ENCODE assay signal across 16 mouse cellular contexts in the genomic region with DNA sequence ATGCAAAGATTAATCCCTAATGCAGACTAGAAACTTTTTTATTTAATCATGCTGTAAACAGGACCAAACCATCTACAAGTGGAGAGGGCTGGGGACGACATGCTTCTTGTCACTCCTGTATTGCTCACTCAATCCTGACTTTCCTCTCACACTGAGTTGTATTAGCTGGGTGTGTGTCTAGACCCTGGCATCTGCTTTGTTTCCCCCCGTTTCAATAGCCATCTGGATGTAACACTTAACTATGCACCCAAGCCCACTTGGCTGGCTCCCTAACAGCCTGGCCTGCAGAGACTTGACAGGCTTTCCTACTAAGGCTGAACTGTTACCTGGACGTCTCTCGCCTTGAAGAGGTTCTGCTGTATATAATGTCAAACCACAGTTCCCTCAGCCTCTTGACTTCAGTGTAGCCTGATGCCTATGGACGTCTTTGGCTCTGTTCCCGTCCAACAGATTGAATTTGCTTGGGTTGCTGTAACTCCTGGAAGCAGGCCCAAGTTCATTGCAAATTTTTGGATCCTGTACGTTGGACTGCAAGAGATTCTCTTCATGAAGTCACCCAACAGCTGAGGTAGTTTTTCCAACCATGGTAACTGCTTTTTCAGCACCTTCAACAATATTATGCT. TPM values are rescaled to one million over a fixed set of nuclear protein-coding genes. Genes with fewer than 3 reads are reported as not detected.
DNase-seq lines count a peak whose midpoint lies in the region; ATAC-seq and TF ChIP-seq lines count a peak whose summit lies in the region.
"Had no signal": no experiment of that assay in that cellular context is flagged by ENCODE, and none has a peak within 500 bp of the region (broad histone marks: within the 10 kb centered on the region; RNA-seq: fewer than 3 reads in every experiment).

No protein-coding gene starts in this region.

- no peaks in the 10 kb centered on the region for H3K9me3 ChIP-seq in forebrain, embryonic 15.5 days
- no peaks in the 10 kb centered on the region for H3K9me3 ChIP-seq in forebrain, embryonic 12.5 days
- H3K9me3 ChIP-seq in lung, postnatal 0 days (ENCODE audit: low read length) = no peaks in the 10 kb centered on the region
- H3K9me3 ChIP-seq in limb, embryonic 15.5 days = no peaks in the 10 kb centered on the region
- H3K9me3 ChIP-seq: heart, embryonic 13.5 days; midbrain, embryonic 15.5 days had no signal

- no peak overlapping the region for H3K4me2 ChIP-seq in forebrain, embryonic 15.5 days (replicated peaks)
- H3K4me2 ChIP-seq in forebrain, embryonic 12.5 days = no peak overlapping the region
- no peak overlapping the region for H3K4me2 ChIP-seq in lung, postnatal 0 days (replicated peaks; ENCODE audit: low read depth, low read length)
- no peak overlapping the region for H3K4me2 ChIP-seq in limb, embryonic 15.5 days
- H3K4me2 ChIP-seq: heart, embryonic 13.5 days; midbrain, embryonic 15.5 days had no signal

- DNase-seq in lung, postnatal 0 days (ENCODE audit: low spot score) = peak; percentile 29
- no peak for DNase-seq in lung, postnatal 14 days
- DNase-seq in cerebellum, adult 9-10 months = peak; percentile 89
- DNase-seq in retina, postnatal 1 day = no peak
- DNase-seq in right cerebral cortex, adult 18-20 months = no peak
- DNase-seq: B cell, adult 2 months; heart, postnatal 4 days; kidney, adult 11 months; kidney, postnatal 14 days; right cerebral cortex, postnatal 25 days had no signal

- WGBS in forebrain, embryonic 15.5 days = 58% methylated on average over 7 of the region's 7 CpGs
- WGBS in forebrain, embryonic 12.5 days = 87% methylated on average over 7 of the region's 7 CpGs
- WGBS in lung, postnatal 0 days = 56% methylated on average over 7 of the region's 7 CpGs
- 55% methylated on average over 7 of the region's 7 CpGs for WGBS in limb, embryonic 15.5 days

- TF ChIP-seq EP300 in lung, postnatal 0 days (IDR thresholded peaks at IDR 0.05) = no peak

- peaks cover 12% of the 10 kb centered on the region; the same call in 1 of the 2 replicates for H3K4me1 ChIP-seq in forebrain, embryonic 15.5 days
- no peaks in the 10 kb centered on the region; the same call in 1 of the 2 replicates for H3K4me1 ChIP-seq in forebrain, embryonic 12.5 days
- 0 out of 2 replicates have a peak, but pooled peaks cover 3% of the 10 kb centered on the region for H3K4me1 ChIP-seq in lung, postnatal 0 days (ENCODE audit: insufficient read depth, low read depth, low read length)
- H3K4me1 ChIP-seq in limb, embryonic 15.5 days = no peaks in the 10 kb centered on the region
- H3K4me1 ChIP-seq: midbrain, embryonic 15.5 days had no signal

- peak; percentile 89 for ATAC-seq in forebrain, embryonic 15.5 days (replicated peaks)
- ATAC-seq in forebrain, embryonic 12.5 days (ENCODE audit: low FRiP score) = no peak
- no peak for ATAC-seq in lung, postnatal 0 days
- peak; percentile 55; the same call in 1 of the 2 replicates for ATAC-seq in limb, embryonic 15.5 days (ENCODE audit: insufficient number of reproducible peaks, low FRiP score, low TSS enrichment, low read depth)
- ATAC-seq: midbrain, embryonic 15.5 days had no signal

- H3K27ac ChIP-seq in forebrain, embryonic 15.5 days (replicated peaks) = no peak overlapping the region
- H3K27ac ChIP-seq in forebrain, embryonic 12.5 days = no peak overlapping the region
- H3K27ac ChIP-seq in lung, postnatal 0 days (ENCODE audit: low read length) = no peak overlapping the region
- H3K27ac ChIP-seq in limb, embryonic 15.5 days = peak overlapping the region; percentile 43; the same call in 1 of the 2 replicates
- H3K27ac ChIP-seq: heart, embryonic 13.5 days; liver, embryonic 14.5 days; midbrain, embryonic 15.5 days had no signal

- no peak overlapping the region for H3K9ac ChIP-seq in forebrain, embryonic 15.5 days (replicated peaks)
- H3K9ac ChIP-seq in forebrain, embryonic 12.5 days = no peak overlapping the region
- H3K9ac ChIP-seq in lung, postnatal 0 days (replicated peaks; ENCODE audit: low read depth) = no peak overlapping the region
- no peak overlapping the region for H3K9ac ChIP-seq in limb, embryonic 15.5 days
- H3K9ac ChIP-seq: heart, embryonic 13.5 days; liver, embryonic 14.5 days; midbrain, embryonic 15.5 days had no signal

- no peak for TF ChIP-seq CTCF in lung, postnatal 0 days (IDR thresholded peaks at IDR 0.05)

- H3K27me3 ChIP-seq in forebrain, embryonic 15.5 days = no peaks in the 10 kb centered on the region
- H3K27me3 ChIP-seq in forebrain, embryonic 12.5 days = no peaks in the 10 kb centered on the region
- H3K27me3 ChIP-seq in lung, postnatal 0 days (replicated peaks; ENCODE audit: insufficient read depth, low read length) = no peaks in the 10 kb centered on the region
- H3K27me3 ChIP-seq in limb, embryonic 15.5 days = no peaks in the 10 kb centered on the region
- H3K27me3 ChIP-seq: heart, embryonic 13.5 days; midbrain, embryonic 15.5 days had no signal

- H3K36me3 ChIP-seq in forebrain, embryonic 15.5 days = no peaks in the 10 kb centered on the region
- H3K36me3 ChIP-seq in forebrain, embryonic 12.5 days (replicated peaks) = no peaks in the 10 kb centered on the region
- H3K36me3 ChIP-seq in lung, postnatal 0 days (ENCODE audit: insufficient read depth, low read length) = no peaks in the 10 kb centered on the region
- no peaks in the 10 kb centered on the region for H3K36me3 ChIP-seq in limb, embryonic 15.5 days
- H3K36me3 ChIP-seq: heart, embryonic 13.5 days; midbrain, embryonic 15.5 days had no signal

- H3K4me3 ChIP-seq in forebrain, embryonic 15.5 days = no peak overlapping the region
- H3K4me3 ChIP-seq in forebrain, embryonic 12.5 days (replicated peaks) = no peak overlapping the region
- no peak overlapping the region for H3K4me3 ChIP-seq in lung, postnatal 0 days (ENCODE audit: low read depth, low read length)
- H3K4me3 ChIP-seq in limb, embryonic 15.5 days = no peak overlapping the region
- H3K4me3 ChIP-seq: heart, embryonic 13.5 days; midbrain, embryonic 15.5 days had no signal

RNA-seq across cellular contexts. Expression of gene Tmtc2, which starts 21.3 kb away (rescaled TPM):
- 7.4 and 7.5 TPM in 2 replicates for polyA plus RNA-seq in forebrain, embryonic 15.5 days (2015; fragmentation: Nextera tagmentation; extraction: Ambion mirVana)
- polyA plus RNA-seq in forebrain, embryonic 12.5 days (2016; fragmentation: Nextera tagmentation; extraction: Ambion mirVana) = 9.6 and 10.3 TPM in 2 replicates
- polyA plus RNA-seq in lung, postnatal 0 days (2015; fragmentation: Nextera tagmentation; extraction: Ambion mirVana) = 7.2 and 10.2 TPM in 2 replicates
- polyA plus RNA-seq in limb, embryonic 15.5 days (2015; fragmentation: Nextera tagmentation; extraction: Ambion mirVana) = 19.0 and 22.0 TPM in 2 replicates

Comparison
In these comparisons a context has a peak if more than half of its experiments do, and no peak if none do; other contexts are left out.
1. ATAC-seq: peak in forebrain, embryonic 15.5 days (single experiment) and limb, embryonic 15.5 days (single experiment); none in forebrain, embryonic 12.5 days (single experiment) and lung, postnatal 0 days (single experiment).
2. DNase-seq: peak in lung, postnatal 0 days (single experiment) and cerebellum, adult 9-10 months (single experiment); none in lung, postnatal 14 days (single experiment), retina, postnatal 1 day (single experiment) and right cerebral cortex, adult 18-20 months (single experiment).